Mouse (Mus musculus): ENCODE results near the gene Nptn.
A peak's percentile ranks its signal among the peaks of the same experiment; 100 is the strongest.

Nptn gene

DNA sequence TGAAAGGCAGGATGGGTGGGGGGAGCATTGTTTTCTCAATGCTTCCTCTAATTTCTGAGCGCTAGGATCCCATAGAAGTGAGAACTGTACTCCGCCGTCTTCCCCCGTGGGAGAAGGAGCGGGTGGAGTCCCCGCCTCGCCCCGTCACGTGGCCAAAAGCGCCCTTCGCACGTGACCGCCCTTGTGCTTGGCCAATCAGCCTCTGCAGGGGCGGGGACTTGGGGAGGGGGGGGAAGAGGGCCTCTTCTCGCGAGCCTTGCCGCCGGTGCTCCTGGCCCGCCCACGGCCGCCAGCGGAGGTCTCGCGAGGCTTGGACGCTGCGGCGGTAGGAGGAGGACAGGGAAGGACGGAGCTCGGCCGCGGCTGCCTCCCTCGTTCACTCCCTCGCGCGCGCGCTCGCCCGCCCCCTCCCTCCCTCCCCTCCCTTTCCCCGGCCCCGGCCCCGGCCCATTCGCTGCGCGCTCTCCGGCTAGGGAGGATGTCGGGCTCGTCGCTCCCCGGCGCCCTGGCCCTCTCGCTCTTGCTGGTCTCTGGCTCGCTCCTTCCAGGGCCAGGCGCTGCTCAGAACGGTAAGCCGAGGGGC is at the start of gene Nptn:
Nptn (plus strand) TSS at position 283 of the 583 bp plus-strand sequence.
- peak; percentile 98 for DNase-seq

DNA sequence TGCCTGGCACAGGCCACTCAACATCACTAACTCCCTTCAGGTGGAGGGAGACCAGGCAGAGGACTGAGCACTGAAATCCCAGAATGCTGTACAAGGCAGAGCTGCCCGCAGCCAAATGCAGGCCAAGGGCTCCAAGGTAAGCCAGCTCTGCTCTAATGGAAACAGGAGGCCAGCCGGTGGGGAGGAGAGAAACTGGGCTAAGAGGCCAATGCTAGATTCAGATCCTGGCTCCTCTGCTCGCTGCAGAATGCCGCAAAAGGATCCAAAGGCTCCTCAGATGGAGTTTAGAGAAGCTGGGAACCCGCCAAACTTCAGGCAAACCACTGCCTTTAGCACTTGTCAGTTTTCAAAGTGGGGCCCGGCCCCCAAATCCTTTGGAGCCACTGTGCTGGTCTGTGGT is 48.7 kb upstream of the Nptn start:
- DNase-seq: no peak

DNA sequence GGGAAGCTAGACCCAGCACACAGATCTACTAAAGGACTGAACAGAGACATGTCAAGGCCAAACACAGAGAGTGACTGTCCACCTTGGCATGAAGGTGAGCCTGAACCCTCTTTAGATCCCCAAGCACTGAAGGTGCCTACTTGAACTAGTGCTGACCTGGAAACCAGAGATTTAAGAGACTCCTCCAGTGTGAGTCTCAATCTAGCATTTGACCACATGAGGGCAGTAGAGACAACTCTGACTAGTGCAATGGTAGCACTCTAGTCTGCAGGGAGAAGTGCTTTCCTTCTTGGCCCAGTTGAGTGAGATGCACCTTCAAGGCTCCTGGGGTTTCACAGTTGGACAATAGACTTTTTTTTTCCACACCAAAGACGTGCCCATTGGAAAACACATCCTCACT is 47.3 kb upstream of the Nptn start:
- peak; percentile 70 for DNase-seq

DNA sequence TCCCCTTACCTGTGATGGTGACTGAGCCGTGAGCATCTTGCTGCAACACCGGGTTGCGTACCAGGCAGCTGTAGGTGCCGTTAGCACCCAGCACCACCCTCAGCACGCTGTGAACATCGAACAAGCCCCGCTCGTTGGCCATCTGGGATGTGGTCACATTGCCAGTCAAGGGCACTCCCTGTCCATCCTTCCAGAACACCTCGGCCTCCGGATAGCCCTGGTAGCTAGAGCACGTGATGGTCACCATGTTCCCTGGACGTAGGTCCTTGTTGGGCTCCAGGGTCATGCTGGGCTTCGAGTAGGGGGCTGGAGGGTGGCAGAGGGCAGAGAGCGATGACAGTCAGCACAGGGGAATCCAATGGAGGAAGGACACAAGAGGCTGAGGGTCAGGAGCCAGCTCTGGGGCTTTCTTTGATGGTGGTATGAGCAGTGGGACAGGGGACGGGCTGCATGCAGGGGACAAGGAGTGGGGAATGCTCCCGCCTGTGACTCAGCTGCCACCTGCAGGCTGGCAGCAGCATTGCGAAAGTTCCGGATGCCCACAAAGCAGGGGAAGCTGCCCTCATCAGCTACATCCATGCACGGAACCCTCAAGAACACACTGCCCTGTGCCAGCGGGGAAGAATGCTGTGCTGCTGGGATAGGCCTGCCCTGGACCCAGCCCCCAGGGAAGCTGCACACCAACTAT is 46.4 kb upstream of the Nptn start:
- peak; percentile 33 for DNase-seq

DNA sequence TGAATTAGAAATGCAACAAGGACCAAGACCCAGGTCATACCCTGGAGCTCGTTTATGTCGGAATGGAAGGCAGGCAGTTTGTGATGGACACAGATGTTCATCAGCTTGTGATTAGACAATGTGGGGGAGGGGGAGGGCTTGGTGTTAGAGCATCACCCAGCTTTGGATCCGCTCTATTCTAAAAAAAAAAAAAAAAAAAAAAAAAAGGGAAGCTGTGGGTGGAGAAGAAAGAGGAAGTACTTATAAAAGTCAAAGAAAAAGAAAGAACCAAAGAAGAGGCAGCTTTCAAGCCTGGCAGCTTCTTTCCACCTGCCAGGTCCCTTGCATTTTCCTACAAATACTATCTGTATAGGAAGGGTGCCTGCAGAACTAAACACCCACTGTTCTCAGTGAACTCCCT is 44.3 kb upstream of the Nptn start:
- no peak for DNase-seq

DNA sequence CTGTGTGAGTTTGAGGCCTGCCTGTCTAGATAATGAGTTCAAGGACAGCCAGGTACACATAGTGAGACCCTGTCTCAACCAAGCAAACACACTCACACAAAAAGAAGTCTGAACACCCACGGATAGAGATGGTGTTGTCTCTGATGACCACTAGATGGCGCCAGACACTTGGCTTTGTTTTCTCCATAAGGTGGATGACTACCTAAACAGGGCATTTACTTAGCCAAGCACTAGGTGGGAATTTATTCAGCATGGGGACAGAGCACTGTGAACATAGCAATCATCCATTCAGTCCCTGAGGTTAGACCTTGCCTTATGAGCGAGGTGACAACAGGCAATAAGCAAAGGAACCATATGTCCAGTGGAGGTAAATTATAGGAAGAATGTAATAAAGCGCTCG is 42.2 kb upstream of the Nptn start:
- peak; percentile 62 for DNase-seq

DNA sequence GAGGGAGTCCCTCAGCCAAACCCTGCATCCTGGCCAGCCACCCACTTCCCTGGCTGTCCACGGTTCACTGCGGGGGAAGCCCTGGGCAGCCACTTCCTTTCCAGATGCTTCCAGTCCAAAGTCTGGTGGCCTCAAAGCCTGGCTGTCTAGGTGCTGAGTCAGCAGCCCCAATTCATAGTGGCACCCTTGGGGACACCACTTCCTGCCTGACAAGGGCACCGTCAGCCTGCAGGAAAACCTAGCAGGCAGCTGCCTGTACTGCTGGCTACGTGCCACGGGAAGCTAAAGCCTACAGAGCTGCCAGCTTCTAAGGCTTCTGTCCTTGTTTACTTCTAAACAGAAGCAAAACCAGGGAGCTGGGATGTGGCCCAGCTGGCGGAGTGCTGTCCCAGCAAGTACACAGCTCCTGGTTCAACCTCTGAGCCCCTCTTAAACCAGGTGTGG is 40.1 kb upstream of the Nptn start:
- peak; percentile 91 for DNase-seq

DNA sequence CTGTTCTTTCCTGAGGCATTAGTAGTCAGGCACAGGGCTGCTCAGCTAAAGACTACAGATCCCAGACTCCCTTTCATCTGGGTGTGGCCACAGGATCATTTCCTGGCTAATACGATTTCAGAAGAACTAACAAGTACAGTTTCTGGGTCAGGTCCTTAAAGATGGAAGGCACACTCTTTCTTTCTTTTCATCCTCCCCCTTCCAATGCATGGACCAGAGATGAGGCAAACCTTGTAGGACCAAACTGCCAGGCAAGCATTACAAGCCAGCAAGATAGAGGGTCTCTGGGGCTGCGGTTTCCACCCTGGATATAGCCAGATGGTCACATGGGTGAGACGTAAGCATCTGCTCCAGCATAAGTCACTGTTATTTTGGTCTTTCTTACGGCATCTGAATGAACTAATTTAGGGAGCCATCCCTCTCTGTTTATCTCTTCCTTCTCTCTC is 37.1 kb upstream of the Nptn start:
- DNase-seq: no peak

DNA sequence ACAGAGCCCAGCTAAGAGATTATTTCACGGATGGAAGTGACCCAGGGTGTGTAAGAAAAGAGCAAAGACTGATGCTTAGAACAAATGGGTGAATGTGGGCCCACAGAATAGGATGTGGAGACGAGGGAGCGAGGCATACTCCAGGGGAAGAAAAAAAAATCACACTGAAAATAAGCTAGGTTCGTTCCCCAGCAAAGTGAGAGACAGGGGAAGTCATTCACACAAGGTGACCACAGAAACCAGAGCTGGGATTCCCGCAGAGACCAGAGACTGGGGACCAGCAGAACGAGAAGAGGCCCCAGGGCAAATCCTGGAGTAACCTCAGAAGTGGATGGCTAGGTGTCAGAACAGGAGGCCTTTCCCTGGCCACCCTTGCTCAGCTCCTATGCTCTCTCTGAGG is 36.6 kb upstream of the Nptn start:
- no peak for DNase-seq

DNA sequence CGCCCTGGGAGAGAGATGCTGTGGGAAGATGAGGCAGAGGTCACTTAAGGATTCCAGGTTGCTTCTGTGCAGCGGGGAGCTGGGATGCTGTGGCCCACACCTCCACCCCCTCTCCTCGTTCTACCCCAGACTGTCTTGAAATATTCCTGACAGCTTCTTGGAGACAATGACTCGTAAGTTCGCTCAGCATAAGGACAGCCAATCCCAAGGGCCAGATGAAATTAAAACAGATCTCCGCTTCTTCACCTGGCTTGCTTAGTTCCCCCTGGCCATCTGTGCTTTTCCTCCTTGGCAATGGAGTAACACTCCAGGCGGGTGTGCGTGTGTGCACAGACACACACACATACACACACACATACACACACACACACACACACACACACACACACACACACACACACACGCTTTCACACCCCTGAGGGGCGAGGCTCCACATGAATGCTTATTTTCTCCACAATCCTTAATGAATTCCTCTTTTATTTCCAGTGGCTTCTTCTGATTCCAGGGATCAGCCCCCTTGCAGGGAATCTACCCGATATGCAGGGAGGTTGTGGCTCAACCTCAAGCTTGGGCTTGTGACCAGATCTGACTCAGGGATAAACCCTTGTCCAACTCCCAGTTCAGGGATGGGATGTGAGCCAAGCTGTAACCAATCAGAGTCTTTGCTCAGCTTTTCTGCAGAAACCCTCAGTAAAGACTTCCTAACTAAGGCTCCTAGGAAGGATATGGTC is 35.2 kb upstream of the Nptn start:
- no peak for DNase-seq

DNA sequence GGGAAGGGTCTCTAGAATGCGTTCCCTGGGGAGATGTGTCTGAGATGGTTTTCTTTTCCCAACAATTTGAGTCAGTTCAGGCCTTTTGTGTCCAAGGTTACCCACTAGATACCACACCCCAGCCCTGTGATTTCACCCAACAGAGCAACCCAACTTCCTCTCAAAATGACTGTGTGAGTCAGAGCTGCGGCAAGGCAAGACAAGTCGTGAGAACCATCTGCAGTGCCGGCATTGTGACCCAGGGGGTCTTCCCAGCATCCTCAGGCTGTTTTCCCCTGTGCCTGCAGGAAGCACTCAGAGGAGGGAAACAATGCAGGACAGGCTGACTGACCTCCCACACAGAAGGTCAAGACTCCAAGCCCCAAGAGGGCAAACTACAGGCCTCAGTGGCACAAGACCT is 33.1 kb upstream of the Nptn start:
- DNase-seq: no peak

DNA sequence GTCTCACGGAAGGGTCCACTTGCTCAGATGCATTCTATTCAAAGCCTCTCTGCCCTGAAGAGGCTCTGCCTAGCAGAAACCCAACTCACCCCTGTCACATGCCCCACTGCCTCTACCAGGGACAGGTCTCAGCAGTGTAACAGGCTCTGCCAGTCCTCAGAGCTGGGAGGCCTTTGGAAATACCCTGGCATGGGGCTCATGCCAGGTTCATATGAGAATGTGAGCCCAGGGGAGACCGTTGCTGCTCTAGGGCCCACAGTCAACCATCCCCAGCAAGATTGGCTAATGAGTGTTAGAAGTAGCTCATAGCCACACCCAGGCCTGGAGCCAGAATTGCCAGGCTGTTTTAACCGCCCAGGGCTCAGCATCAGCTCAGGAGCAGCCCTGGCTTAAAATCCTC is 32.3 kb upstream of the Nptn start:
- peak; percentile 40 for DNase-seq

DNA sequence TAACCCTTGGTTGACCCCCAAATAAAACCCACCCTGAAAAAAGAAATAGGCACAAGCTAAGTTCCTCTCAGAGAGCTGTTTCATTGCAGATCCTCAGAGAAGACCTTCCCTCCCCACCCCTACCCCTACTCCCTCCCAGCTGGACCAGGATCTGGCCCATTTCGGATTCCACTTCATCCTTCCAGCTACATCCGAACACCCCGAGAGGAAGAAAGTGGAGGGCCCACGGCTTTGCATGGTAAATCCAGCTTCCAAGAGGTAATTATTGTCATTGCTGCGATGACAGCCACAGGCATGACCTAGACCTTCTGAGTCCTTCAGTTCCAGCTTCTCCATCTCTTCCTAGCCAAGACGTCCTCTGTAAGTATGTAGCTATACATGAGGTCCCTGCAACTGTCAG is 31.1 kb upstream of the Nptn start:
- DNase-seq: no peak

DNA sequence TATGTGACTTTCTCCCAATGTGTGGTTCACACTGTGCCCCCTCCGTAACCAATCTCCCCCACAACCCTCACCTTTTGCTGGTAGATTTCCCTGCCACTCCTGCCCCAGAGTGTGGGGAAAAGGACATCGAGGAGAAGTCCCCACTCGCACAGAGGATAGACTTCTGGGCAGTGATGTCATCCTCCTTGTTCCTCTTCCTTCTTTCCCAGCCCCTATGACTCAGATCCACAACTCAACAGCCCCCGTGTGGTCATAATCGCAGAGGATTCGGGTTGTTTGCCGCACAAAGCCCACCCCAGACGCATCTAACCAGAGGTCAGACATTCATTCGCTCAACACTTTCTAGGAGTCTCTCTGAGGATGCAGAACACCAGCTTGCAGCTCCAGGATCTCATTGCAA is 30.0 kb upstream of the Nptn start:
- DNase-seq: no peak

DNA sequence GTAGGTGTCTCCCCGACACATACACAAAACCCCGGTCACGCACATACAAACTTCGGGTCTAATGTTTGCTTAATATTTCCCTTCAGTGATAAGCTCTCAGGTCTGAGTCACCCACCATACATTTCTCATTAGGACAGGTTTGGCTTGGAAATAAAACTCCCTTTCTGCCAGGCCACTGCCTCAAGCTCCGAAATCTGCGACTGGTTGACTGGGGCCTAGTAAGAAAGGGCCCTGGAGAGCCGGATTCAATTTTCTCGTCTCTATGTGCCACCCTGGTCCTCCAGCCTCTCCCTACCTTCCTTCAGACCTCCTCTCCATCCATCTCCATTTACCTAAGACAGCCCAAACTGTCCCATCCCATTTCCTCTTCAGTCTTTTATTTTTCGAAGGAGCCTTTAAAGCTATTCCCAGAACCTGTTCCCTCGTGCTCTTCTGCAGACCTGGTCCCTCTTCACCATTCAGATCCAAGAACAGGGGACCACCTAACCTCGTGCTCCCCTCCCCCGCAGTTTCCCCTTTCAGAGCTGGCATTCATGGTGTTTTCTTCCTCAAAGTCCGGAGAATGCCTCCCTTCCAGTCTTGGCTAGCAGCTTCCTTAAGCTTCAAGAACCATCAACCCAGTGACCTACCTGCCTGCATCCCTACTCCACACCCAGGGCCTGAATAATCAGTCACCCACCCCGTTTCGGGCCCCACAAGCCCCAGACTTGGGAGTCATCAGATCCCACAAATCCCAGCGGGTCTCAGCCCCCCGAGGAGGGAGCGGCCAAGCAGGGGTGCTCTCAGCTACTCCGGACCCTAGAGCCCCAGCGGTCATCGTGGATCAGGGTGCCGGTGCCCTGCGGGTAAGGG is 27.8 kb upstream of the Nptn start:
- no peak for DNase-seq

DNA sequence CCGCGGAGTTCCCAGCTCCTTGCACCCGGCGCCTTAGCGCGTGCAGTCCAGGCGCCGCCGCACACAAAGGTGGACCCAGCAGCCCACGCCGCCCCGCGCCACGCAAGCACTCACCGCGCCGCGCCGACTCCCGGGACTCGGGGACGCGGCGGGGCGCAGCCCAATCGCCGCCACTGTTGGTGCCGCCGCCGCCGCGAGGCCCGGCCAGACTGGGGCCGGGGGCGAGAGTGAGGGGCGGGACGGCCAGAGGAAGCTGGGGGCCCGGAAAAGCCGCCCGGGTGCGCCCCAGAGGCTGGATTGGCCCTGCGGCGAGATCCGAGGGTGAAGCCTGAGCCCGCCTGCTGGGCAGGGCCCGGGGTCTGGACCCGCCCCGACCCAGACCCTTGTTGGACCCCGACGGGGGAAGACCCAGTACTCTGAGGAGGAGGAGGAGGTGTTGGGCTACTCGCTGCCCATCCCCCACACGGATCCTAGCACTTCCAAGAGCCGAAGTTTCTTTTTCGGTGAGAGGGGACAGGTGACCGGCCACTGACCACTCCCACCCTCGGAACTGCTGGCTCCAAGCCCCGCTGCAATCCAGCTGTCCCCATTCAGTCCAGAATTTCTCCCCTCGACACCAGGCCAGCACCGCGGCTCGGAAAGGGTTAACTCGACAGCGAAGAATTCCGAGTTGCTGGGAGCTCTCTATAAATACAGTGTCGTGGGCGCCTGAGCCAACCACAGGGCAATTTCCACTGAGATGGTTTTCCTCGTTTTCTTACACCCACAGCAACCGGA is 26.9 kb upstream of the Nptn start, which contains the start of gene Cd276:
Cd276 (minus strand) TSS at position 530 of the 777 bp plus-strand sequence.
- peak; percentile 67 for DNase-seq

DNA sequence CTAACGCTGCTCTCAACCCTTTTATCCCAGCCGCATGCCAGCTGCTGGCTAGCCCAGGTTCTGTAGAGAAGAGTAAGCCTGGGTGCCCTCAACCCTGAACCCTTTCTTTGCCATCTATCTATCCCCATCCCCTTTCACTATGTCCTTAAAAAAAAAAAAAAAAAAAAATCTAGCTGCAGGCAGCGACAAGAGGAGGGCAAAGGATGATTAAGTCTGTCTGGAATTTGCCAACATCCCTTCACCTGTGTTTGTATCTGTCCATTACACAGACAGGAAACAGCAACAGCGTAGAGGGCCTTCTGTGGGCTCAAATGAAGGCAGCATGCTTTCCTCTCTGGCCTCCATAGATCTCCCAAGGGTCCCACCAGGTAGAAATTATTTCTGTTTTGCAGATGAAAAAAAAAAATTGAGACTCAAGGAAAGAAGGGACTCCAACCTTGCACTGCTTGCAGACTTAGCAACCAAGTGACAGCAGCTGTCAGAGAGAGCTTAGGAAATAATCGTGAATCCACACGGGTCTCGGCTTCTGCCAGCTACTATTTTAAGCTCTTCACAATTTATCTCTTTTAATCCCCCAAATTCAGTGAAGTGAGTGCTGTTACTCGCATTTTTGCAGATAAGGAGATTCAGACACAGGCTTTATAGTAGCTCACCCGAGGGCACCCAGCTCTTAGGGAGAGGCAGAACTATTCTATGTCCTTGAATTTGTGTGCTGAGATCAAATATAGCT is 26.2 kb upstream of the Nptn start:
- no peak for DNase-seq

DNA sequence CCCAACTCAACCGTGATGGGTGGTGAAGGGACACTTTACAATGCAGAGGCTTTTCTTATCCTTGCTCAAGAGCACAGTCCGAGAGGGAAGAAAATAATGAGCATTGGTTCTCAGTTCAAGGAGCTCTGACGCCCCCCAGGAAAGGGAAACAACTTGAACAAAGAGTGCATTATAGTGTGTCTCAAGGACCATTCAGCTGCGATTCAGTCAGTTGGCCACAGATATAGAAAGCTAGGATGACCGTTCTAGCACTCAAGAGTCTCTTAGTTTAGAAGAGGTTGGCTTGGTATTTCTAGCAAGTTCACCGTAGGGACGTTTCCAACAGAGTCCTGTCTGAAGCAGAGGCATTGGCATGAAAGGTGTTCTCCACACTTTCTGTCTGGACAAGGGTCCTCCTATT is 25.4 kb upstream of the Nptn start:
- no peak for DNase-seq

DNA sequence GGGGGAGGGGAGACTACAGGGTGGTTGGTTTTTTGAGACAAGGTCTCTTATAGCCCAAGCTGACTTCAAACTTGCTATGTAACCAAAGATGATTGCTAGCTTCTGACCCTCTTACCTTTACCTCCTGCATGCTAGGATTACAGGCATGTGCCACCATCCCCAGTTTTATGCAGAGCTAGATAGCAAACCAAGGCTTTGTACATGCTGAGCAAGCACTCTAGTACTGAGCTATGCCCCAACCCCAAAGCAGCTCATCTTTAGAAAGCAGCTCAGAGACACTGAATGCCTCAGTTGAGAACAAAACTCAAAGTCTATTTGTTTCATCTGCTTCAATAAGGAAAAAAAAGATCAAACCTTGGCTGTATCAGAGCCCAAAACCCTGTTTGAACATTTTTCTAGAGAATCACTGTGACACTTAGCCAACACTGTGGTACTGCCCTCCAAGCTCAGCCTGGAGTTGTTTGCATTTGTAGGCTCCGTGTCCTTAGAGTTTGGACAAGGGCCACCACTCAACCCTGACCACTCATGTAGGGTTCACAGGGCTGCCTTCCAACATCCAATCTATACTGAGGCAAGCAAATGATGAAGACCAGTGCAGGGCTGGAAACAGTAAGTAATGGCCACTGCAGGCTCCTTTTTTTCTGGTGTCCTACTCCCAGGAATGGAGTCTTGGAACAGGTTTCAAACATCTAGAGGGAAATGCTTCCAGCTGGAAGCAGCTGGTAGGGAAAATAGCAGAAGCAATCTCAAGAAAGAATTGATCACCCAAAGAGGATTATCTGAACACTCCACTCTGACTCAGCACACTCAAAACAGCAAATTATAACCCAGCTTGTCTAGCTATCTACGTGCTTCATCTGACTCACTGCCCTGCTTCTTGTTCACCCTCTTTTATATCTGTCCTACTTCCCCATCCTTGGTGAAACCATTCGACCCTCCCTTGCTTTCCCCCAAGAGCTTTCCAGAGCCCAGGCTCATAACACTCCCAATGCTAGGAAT is 24.3 kb upstream of the Nptn start:
- no peak for DNase-seq

DNA sequence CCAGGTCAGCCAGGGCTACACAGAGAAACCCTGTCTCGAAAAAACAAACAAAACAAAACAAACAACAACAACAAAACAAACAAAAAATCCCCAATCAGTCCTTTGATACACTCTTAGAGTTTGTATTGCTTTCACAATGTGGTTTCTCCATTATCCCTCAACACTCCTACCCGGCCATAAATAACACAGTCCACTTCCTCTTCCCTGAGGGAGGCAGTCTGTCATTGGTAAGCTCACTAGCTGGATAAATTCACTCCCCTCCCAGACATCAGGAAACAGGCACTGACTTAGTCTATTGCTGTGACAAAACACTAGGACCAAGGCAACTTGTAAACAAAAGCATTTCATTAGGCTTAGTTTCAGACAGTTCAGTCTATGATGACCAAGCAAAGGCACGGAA is 21.8 kb upstream of the Nptn start:
- DNase-seq: no peak

Data from kidney, postnatal 14 days (tissue).